Mouse (Mus musculus): ENCODE data around the gene Olfr1462.

GRCm38 (mm10) chr19:13149449-13149848, 36.1 kb upstream of the Olfr1462 start, which contains the start of gene Olfr1459:
- TF ChIP-seq CTCF (IDR thresholded peaks at IDR 0.05; ENCODE audit: low read depth, low read length), result no peak
- no peak for TF ChIP-seq POLR2A (IDR thresholded peaks at IDR 0.05; ENCODE audit: insufficient read depth, low read length)
- TF ChIP-seq EP300 (IDR thresholded peaks at IDR 0.05; ENCODE audit: insufficient read depth, low read depth, low read length), result no peak

All from ES-Bruce4 (cell line).